Mouse (Mus musculus): Measurements from ENCODE around the gene Abca8a. TPM values are rescaled to one million over a fixed set of nuclear protein-coding genes. Genes with fewer than 3 reads are reported as not detected.
"Not testable (repeated sequence)": the region's sequence is repeated elsewhere in the genome, so short reads cannot be mapped to it uniquely, and the experiment has no call there.

Abca8a gene
- polyA plus RNA-seq, 1 experiment from 2014 or later: 2.5 TPM

GRCm38 (mm10) chr11:109987460-109988072 lies 108.2 kb downstream of the Abca8a start:
- not testable (repeated sequence) for ATAC-seq (ENCODE audit: insufficient number of reproducible peaks, insufficient read depth, low FRiP score, low read depth); H3K4me3 ChIP-seq (ENCODE audit: control insufficient read depth in 1 of 2, insufficient read depth in 1 of 2, low read depth in 1 of 2, low read length in 2 of 2); H3K4me2 ChIP-seq (ENCODE audit: low read length); H3K9me3 ChIP-seq (ENCODE audit: control insufficient read depth, low read length); H3K27ac ChIP-seq (replicated peaks in 1 of 2; ENCODE audit: control insufficient read depth in 1 of 2, insufficient read depth in 1 of 2, low read depth in 2 of 2, low read length in 2 of 2); H3K9ac ChIP-seq (ENCODE audit: low read length); H3K36me3 ChIP-seq (ENCODE audit: control insufficient read depth, insufficient read depth, low read length); H3K4me1 ChIP-seq (ENCODE audit: control insufficient read depth in 2 of 2, insufficient read depth in 2 of 2, low read length in 2 of 2); H3K27me3 ChIP-seq (ENCODE audit: control insufficient read depth, insufficient read depth, low read length)
- 58% methylated on average over 11 of the region's 11 CpGs for WGBS

GRCm38 (mm10) chr11:109981872-109982271 lies 113.9 kb downstream of the Abca8a start:
- H3K36me3 ChIP-seq (ENCODE audit: control insufficient read depth, insufficient read depth, low read length): no peaks in the 10 kb centered on the region
- no peak for ATAC-seq (ENCODE audit: insufficient number of reproducible peaks, insufficient read depth, low FRiP score, low read depth)
- 88% methylated on average over 2 of the region's 2 CpGs for WGBS
- no peak overlapping the region for H3K4me2 ChIP-seq (ENCODE audit: low read length)
- H3K4me1 ChIP-seq (ENCODE audit: control insufficient read depth in 2 of 2, insufficient read depth in 2 of 2, low read length in 2 of 2): no peaks in the 10 kb centered on the region
- H3K9me3 ChIP-seq (ENCODE audit: control insufficient read depth, low read length): no peaks in the 10 kb centered on the region
- no peak overlapping the region for H3K27ac ChIP-seq (replicated peaks in 1 of 2; ENCODE audit: control insufficient read depth in 1 of 2, insufficient read depth in 1 of 2, low read depth in 2 of 2, low read length in 2 of 2)
- H3K9ac ChIP-seq (ENCODE audit: low read length): no peak overlapping the region
- no peaks in the 10 kb centered on the region for H3K27me3 ChIP-seq (ENCODE audit: control insufficient read depth, insufficient read depth, low read length)
- no peak overlapping the region for H3K4me3 ChIP-seq (ENCODE audit: control insufficient read depth in 1 of 2, insufficient read depth in 1 of 2, low read depth in 1 of 2, low read length in 2 of 2)

Other genes starting within 250 kb of the Abca8a start
- gene Abca8b, start 100.1 kb downstream of the Abca8a start, polyA plus RNA-seq (2014; fragmentation: Nextera tagmentation; extraction: Ambion mirVana): 0.96 and 1.1 TPM in 2 replicates
- 4.2 and 4.5 TPM in 2 replicates for gene Abca9, start 72.2 kb upstream of the Abca8a start, polyA plus RNA-seq (2014; fragmentation: Nextera tagmentation; extraction: Ambion mirVana)
- 1.3 and 1.6 TPM in 2 replicates for gene Abca6, start 155.8 kb upstream of the Abca8a start, polyA plus RNA-seq (2014; fragmentation: Nextera tagmentation; extraction: Ambion mirVana)
- 4.4 and 5.0 TPM in 2 replicates for gene Abca5, start 241.7 kb upstream of the Abca8a start, polyA plus RNA-seq (2014; fragmentation: Nextera tagmentation; extraction: Ambion mirVana)

Measured in heart, embryonic 14.5 days (tissue).